Mouse (Mus musculus) monocyte, adult 2 months (primary cell): Measurements from ENCODE around the gene Gsdma2.

ENCODE experiments used
- DNase-seq, 2 experiments: peaks; one replicate each; pipeline ENCODE4 v3.0.0; 2022; ENCODE audit warnings: low spot score in 2 of 2, low read depth in 1 of 2

Gene Gsdma2

DNA sequence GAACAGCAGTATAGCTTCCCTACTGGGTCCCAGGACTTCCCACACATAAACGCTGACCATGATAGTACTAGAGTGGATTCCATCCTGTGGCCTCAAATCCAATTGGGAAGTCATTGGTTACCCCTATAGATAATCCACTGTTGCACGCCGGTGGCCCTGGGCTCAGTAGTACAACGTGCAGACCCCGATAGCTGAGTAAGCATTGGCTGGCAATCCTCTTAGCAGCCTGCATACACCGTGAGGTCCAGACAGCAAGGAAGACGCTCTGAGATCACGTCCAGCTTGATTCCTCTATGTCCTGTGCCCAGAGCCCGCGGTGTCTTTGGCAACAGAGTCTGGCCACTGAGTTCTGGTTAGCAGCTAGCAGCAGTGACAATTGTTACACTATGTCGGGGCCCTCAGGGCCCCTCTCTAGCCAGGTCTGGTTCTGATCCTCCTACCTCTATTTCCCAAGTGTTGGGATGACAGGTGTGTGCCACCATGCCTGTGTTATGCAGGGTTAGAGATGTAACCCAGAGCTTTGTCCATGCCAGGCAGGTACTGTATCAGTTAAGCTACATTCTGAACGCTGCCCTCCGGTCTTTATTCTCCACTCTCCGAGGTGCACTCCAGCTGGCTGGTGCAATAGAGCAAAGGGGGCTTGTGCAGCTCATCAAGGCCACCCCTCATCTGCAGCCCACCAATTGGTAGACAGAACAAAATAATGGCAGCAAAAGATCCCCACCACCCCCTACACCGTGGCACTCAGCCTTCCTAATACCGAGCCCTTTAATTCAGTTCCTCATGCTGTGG lies 52.5 kb downstream of the Gsdma2 start:
- DNase-seq = no peak

DNA sequence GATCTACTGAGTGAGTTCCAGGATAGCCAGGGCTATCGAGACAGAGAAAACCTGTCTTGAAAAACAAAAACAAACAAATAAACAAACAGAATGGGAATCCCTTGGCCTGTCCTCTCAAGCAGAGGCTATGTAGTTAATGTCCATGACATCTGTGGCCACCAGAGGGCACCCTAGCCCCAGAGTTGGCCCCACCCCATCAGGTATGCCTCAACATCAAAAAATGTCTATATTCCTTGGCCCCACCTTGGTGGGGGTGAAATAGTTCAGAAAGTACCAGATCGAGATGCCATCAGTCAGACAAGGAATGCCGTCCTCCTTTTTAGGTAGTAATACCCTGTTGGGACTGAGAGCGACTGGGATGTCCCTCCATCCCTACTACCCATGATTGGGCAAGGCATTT lies 53.4 kb downstream of the Gsdma2 start:
- DNase-seq = peak in 1 of 2 experiments; percentile 65

- no peak for DNase-seq
These were observed 54.7 kb downstream of the Gsdma2 start, which contains the start of gene Csf3 for GRCm38 (mm10) chr11:98701213-98701670. Gene Csf3, plus strand, starts transcription at chr11:98701263.

DNA sequence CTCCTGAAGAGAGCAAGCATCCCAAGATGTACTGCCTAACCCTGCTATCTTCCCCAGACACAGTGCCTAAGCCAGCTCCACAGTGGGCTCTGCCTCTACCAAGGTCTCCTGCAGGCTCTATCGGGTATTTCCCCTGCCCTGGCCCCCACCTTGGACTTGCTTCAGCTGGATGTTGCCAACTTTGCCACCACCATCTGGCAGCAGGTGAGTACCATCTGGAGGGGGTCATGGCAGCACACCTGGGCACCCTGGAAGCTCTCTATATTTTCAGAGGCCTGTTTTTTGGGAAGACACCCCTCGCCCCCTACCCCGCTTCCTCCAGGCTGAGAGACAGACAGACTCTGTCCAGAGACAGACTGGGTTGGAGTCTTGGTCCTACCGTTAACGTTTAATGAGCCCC lies 55.8 kb downstream of the Gsdma2 start:
- no peak for DNase-seq

DNA sequence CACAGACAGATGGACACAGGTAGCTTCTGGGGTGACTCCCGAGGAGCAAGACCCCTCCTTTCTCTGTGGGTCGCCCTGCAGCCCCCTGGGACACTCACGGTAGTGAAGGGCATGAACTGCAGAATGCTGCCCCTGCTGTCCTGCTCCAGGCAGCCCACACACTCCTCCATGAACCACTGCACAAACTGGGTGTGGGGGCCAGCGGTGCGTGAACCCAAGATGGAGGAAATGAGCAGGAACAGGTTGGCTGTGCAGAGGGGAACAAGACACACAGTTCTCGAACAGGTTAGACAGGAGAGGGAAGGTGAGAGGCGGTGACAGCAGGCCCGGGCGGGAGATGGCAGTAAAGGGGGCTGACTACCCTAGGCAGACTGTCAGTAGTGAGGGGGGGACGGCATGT lies 58.5 kb downstream of the Gsdma2 start:
- no peak for DNase-seq
